Mouse (Mus musculus): Measurements from ENCODE around the gene Prpf4b. TPM values are rescaled to one million over a fixed set of nuclear protein-coding genes. Genes with fewer than 3 reads are reported as not detected.
"Not testable (repeated sequence)": the region's sequence is repeated elsewhere in the genome, so short reads cannot be mapped to it uniquely, and the experiment has no call there.

Gene Prpf4b
- polyA plus RNA-seq, 1 experiment from 2014 or later: 84.6 TPM

DNA sequence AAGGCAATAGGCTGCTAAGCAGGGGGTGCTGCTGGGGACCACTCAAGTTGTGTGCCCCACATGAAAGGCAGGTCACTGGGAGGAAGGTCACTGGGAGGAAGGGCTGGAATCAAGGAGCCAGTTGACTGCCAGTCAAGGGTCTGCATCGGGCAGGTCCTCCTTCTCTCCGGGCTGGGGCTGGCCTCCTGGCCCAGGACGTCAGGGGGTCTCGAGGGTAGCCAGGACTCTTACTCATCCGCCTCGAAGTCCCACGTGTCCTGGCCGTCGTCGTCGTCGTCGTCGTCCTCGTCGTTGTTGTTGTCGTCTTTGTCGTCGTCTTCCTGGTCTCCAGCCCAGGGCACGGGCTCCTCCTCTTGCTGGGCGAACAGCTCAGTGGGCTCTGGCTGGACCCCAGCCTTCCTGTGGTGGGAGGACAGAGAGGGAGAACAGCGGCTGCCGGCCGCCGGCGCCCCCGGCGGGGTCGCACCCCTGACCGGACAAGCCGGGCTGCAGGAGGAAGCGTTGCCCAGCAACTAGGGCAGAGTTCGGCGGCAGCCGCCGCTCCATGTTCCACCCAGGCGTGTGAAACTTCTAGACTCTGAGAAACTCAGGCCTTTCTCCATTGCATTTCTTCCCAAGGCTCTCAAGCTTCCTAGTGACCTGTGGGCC, 41.5 kb downstream of the Prpf4b start:
- peak overlapping the region; percentile 57 for H3K4me2 ChIP-seq (ENCODE audit: low read depth, low read length)
- peak overlapping the region; percentile 40 for H3K9ac ChIP-seq (ENCODE audit: low read depth, low read length)
- WGBS: 48% methylated on average over 33 of the region's 37 CpGs
- DNase-seq (ENCODE audit: low spot score) (peak; percentile 13), ATAC-seq (ENCODE audit: low read depth) (peak; percentile 47; the same call in 1 of the 2 replicates)
- H3K9me3 ChIP-seq (ENCODE audit: control insufficient read depth, low read length): no peaks in the 10 kb centered on the region
- no peaks in the 10 kb centered on the region for H3K36me3 ChIP-seq (ENCODE audit: control insufficient read depth, insufficient read depth, low read length)
- H3K27me3 ChIP-seq (replicated peaks; ENCODE audit: control insufficient read depth, insufficient read depth, low read length): no peaks in the 10 kb centered on the region
- peaks cover 6% of the 10 kb centered on the region for H3K4me1 ChIP-seq (ENCODE audit: control insufficient read depth, insufficient read depth, low read length)
- H3K4me3 ChIP-seq (ENCODE audit: low read depth, low read length): peak overlapping the region; percentile 25
- no peak overlapping the region for H3K27ac ChIP-seq (replicated peaks; ENCODE audit: low read depth, low read length)

DNA sequence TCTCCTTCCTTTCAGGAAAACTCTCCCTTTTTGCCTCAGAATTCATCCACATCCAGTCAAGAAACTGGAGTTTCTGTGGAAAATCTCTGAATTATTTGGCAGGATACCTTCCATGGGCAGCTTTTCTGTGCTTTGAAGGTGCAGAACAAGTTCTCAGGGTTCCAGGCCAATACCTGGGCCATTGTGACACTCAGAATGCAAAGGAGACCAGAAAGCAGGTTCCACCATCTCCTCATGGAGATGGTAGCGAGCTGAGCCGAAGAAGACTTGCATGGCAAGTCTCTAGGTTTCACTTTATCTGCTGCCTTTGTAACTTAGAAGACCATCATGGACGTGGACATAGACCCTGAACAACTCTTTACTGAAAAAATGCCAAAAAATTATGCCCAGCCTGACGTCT, 49.1 kb downstream of the Prpf4b start, which contains the start of the genes Fam217a and 4933417A18Rik:
Gene Fam217a, minus strand, starts transcription at position 101 of the 400 bp plus-strand sequence.
Gene 4933417A18Rik, plus strand, starts transcription at position 200 of the 400 bp plus-strand sequence.
- H3K27me3 ChIP-seq (replicated peaks; ENCODE audit: control insufficient read depth, insufficient read depth, low read length): no peaks in the 10 kb centered on the region
- H3K9ac ChIP-seq (ENCODE audit: low read depth, low read length): no peak within 1 kb of the TSS
- WGBS: 83% methylated on average over 4 of the region's 4 CpGs
- DNase-seq (ENCODE audit: low spot score) (no peak), ATAC-seq (ENCODE audit: low read depth) (no peak)
- no peak within 1 kb of the TSS for H3K4me3 ChIP-seq (ENCODE audit: low read depth, low read length)
- H3K4me2 ChIP-seq (ENCODE audit: low read depth, low read length): no peak within 1 kb of the TSS
- H3K27ac ChIP-seq (replicated peaks; ENCODE audit: low read depth, low read length): no peak within 1 kb of the TSS
- no peaks in the 10 kb centered on the region for H3K9me3 ChIP-seq (ENCODE audit: control insufficient read depth, low read length)
- H3K4me1 ChIP-seq (ENCODE audit: control insufficient read depth, insufficient read depth, low read length): no peaks in the 10 kb centered on the region
- no peaks in the 10 kb centered on the region for H3K36me3 ChIP-seq (ENCODE audit: control insufficient read depth, insufficient read depth, low read length)

DNA sequence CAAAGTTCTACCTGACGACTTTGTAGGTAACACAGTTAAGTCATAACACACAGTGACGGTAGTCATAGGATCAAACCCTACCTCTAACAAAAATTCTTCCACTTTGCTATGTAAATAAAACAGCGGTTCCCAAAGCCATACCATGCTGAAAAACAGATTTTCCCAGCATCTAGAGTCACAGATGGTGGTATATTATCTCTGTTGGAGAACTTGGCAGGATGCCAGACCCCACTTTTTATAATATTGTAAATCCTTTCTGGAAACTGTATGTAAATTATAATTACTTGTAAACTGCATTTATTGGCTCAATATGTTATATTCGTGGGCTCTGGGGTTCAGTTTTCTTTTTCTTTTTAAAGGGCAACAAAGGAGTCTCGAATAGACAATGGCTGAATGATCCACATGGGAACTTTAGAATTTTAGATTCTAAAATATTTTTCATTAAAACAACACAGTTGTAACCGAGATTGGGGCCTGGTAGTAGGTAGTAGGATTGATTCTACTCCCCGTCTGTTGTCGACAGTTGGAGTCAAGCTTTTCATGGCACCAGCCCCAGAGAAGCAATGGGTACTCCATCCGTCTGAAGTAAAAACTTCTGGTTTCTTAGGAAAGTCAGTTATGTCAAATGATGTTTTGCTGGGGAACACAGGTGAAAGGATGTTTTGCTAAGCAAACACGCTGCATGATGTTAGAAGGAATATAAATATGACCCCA, 60.0 kb downstream of the Prpf4b start:
- H3K9me3 ChIP-seq (ENCODE audit: control insufficient read depth, low read length): no peaks in the 10 kb centered on the region
- H3K4me3 ChIP-seq (ENCODE audit: low read depth, low read length): no peak overlapping the region
- H3K4me1 ChIP-seq (ENCODE audit: control insufficient read depth, insufficient read depth, low read length): no peaks in the 10 kb centered on the region
- no peak overlapping the region for H3K27ac ChIP-seq (replicated peaks; ENCODE audit: low read depth, low read length)
- ATAC-seq (ENCODE audit: low read depth): no peak
- no peak overlapping the region for H3K9ac ChIP-seq (ENCODE audit: low read depth, low read length)
- peak; percentile 28 for DNase-seq (ENCODE audit: low spot score)
- no peaks in the 10 kb centered on the region for H3K36me3 ChIP-seq (ENCODE audit: control insufficient read depth, insufficient read depth, low read length)
- no peak overlapping the region for H3K4me2 ChIP-seq (ENCODE audit: low read depth, low read length)
- H3K27me3 ChIP-seq (replicated peaks; ENCODE audit: control insufficient read depth, insufficient read depth, low read length): no peaks in the 10 kb centered on the region
- 56% methylated on average over 10 of the region's 10 CpGs for WGBS

DNA sequence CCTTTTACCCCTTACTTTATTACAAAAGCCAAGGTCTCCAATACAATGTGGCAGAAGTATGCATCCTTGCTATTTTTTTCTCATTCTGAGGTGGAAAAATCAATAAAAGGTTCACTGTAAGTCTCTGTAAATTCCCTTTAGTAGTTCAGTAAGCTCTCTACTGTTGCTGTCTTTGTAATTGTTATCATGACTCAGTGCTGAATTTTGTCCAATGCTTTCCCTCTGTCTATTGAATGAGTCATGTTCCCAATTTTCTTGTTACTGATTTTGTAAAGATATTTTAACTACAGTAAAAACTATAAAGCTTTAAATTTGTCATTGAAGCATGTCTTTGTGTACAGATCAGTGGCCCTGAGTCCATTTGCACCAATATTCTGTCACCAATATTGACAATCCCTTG, 67.3 kb downstream of the Prpf4b start:
- H3K4me1 ChIP-seq (ENCODE audit: control insufficient read depth, insufficient read depth, low read length): no peaks in the 10 kb centered on the region
- no peak for DNase-seq (ENCODE audit: low spot score)
- no peak overlapping the region for H3K4me3 ChIP-seq (ENCODE audit: low read depth, low read length)
- H3K36me3 ChIP-seq (ENCODE audit: control insufficient read depth, insufficient read depth, low read length): no peaks in the 10 kb centered on the region
- no peak overlapping the region for H3K4me2 ChIP-seq (ENCODE audit: low read depth, low read length)
- no peak overlapping the region for H3K27ac ChIP-seq (replicated peaks; ENCODE audit: low read depth, low read length)
- no peaks in the 10 kb centered on the region for H3K27me3 ChIP-seq (replicated peaks; ENCODE audit: control insufficient read depth, insufficient read depth, low read length)
- H3K9ac ChIP-seq (ENCODE audit: low read depth, low read length): no peak overlapping the region
- no peak for ATAC-seq (ENCODE audit: low read depth)
- H3K9me3 ChIP-seq (ENCODE audit: control insufficient read depth, low read length): no peaks in the 10 kb centered on the region

GRCm38 (mm10) chr13:34951437-34951836, 76.3 kb downstream of the Prpf4b start:
- H3K4me1 ChIP-seq (ENCODE audit: control insufficient read depth, insufficient read depth, low read length); H3K27me3 ChIP-seq (replicated peaks; ENCODE audit: control insufficient read depth, insufficient read depth, low read length); H3K4me3 ChIP-seq (ENCODE audit: low read depth, low read length); ATAC-seq (ENCODE audit: low read depth); H3K27ac ChIP-seq (replicated peaks; ENCODE audit: low read depth, low read length); H3K4me2 ChIP-seq (ENCODE audit: low read depth, low read length); DNase-seq (ENCODE audit: low spot score); H3K36me3 ChIP-seq (ENCODE audit: control insufficient read depth, insufficient read depth, low read length); H3K9me3 ChIP-seq (ENCODE audit: control insufficient read depth, low read length); H3K9ac ChIP-seq (ENCODE audit: low read depth, low read length): not testable (repeated sequence)
- 92% methylated on average over 2 of the region's 2 CpGs for WGBS

Other genes with a start within 250 kb of the Prpf4b start
- gene Pxdc1, start 221.8 kb upstream of the Prpf4b start, polyA plus RNA-seq (2014; fragmentation: Nextera tagmentation; extraction: Ambion mirVana): 31.0 and 33.5 TPM in 2 replicates
- 0.28 TPM in 1 of 2 replicates, not detected in the other for gene Fam50b, start 140.5 kb upstream of the Prpf4b start, polyA plus RNA-seq (2014; fragmentation: Nextera tagmentation; extraction: Ambion mirVana)
- 1.1 and 1.3 TPM in 2 replicates for gene Fam217a, start 49.0 kb downstream of the Prpf4b start, polyA plus RNA-seq (2014; fragmentation: Nextera tagmentation; extraction: Ambion mirVana)
- not detected in 2 replicates for gene 4933417A18Rik, start 49.1 kb downstream of the Prpf4b start, polyA plus RNA-seq (2014; fragmentation: Nextera tagmentation; extraction: Ambion mirVana)
- 1.0 and 2.1 TPM in 2 replicates for gene Eci3, start 88.5 kb downstream of the Prpf4b start, polyA plus RNA-seq (2014; fragmentation: Nextera tagmentation; extraction: Ambion mirVana)
- 129 and 147 TPM in 2 replicates for gene Eci2, start 151.8 kb downstream of the Prpf4b start, polyA plus RNA-seq (2014; fragmentation: Nextera tagmentation; extraction: Ambion mirVana)

Data from embryonic facial prominence, embryonic 14.5 days (tissue).